Mouse (Mus musculus) left cerebral cortex, adult 8-10 months (tissue): Measurements from ENCODE around the gene Gm10283. TPM values are rescaled to one million over a fixed set of nuclear protein-coding genes. Genes with fewer than 3 reads are reported as not detected.
"Not testable (repeated sequence)": the region's sequence is repeated elsewhere in the genome, so short reads cannot be mapped to it uniquely, and the experiment has no call there.

ENCODE experiments used
- DNase-seq, 2 experiments: peaks; one replicate each; pipeline ENCODE4 v3.0.0; 2022; ENCODE audit warnings: low spot score in 2 of 2
- total RNA-seq, 4 experiments: library from RNA; stranded (reverse); gene quantifications; 2 replicates each; pipeline ENCODE4 v1.2.4; 2022

The Gm10283 gene
- not detected for total RNA-seq

DNA sequence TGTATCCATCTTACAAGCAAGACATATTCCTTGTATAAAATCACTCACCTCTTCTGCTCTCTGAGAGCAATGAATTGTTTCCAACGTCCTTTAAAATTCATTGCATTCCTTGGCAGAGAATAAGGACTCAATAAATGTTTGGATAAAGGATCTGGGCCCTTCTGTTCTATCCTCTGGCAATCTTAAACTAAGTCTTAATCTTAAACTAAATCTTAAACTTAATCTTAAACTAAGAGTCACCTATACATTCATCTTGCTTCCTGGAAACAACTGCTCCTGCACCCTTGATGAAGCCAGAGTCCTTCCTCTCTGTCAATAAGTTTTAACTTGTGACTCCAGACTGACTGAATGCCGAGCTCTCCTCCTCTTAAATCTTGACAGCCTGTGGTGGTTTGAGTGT lies at the start of gene Gm10283:
TSS of gene Gm10283 (minus strand) at position 101 of the 400 bp plus-strand sequence.
- DNase-seq, result no peak

GRCm38 (mm10) chr8:60534945-60535344 lies 31.9 kb upstream of the Gm10283 start:
- DNase-seq, result no peak

DNA sequence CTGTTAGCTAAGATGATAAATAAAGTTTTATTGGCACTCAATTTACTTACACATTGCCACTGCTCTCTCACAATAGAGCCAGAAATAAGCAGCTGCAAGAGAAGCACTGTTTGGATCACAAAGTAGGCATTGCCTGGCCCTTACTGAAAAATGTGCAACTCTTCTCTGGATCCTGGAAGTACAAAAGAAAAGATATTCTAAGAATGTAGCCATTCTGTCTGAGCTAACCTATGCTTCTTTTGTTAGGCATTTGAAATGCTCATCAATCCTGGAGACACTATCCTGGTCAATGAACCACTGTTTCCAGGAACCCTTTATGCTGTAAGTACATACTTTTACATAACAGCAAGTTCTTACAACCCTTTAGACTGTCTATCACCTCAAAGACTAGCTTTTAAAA lies 15.3 kb upstream of the Gm10283 start:
- no peak for DNase-seq

DNA sequence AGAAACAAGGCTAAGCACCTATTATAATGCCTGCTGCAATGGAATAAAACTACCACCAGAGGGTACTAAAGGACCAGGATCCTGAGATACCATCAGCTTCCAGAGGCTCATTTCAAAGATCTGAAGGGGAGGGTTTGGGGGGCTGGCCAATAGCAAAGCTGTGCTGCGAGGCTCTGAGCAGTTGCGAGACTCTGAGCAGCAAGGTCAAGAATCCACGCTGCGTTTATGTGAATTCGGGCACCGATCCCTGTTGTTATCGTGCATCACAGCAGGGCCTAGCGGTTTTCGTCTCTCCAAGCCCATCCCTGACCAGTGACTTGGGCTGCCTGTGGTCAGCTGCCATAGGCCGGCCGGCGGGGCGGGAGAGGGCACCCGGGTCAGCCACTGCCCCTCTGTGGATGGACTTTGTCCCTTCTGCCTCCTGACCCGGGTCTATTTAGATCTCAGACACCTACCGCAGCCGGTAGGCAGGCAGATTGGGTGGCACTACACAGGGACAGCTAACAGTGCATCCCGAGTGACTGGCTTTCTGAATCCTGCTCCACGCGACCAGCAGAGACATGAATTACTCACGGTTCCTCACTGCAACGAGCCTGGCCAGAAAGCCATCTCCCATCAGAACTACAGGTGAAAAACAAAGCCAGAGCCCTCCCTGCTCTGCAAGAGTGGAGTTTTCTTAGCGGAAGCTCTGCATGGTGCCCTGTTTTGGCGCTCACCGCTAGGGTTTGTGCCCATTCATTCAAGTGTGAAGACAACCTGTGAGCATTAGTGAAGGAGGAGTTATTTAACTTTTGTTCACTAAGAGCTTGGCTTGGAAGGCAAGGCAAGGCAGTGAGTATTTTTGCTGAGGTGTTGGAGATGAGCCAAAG lies 2.9 kb upstream of the Gm10283 start, which contains the start of gene Aadat:
TSS of gene Aadat (plus strand) at position 280 of the 869 bp plus-strand sequence.
- peak; percentile 51 to 70 for DNase-seq

DNA sequence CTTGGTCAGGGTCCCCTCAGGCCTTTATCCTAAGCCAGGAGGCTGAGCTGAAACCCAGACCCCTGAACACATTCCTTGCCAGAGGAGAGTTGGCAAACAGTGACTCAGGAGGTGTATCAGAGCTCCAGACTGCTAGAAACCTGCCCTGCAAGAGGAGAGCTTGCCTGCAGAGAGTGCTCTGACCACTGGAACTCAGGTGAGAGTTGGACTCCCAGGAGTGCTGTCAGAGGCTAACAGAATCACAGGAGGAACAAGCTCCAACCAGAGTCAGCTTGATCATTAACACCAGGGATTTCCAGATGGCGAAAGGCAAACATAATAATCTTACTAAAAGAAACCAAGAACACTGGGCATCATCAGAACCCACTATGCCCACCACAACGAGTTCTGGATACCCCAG lies 8.0 kb downstream of the Gm10283 start:
- DNase-seq, result not testable (repeated sequence)

GRCm38 (mm10) chr8:60494606-60495005 lies 8.4 kb downstream of the Gm10283 start:
- DNase-seq, result no peak

DNA sequence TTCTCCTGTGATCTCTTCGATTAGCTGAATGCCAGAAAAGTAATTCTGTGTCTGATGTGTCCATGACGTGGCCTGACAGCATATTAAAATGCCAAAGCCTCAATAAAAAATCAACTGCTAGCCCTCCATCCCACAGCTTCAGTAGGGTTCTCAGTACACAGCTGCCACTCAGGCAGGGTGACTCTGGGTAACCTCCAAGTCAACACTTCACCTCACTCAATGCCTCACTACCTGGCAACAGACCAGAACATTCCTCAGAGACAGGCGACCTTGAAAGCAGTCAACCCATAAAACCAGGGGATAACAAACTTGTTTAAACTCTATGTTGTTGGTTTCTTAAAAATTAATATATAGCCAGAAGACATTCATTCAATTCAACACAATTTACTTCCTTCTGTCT lies 10.5 kb downstream of the Gm10283 start:
- no peak for DNase-seq

GRCm38 (mm10) chr8:60491871-60492270 lies 11.1 kb downstream of the Gm10283 start:
- DNase-seq, result no peak

GRCm38 (mm10) chr8:60490147-60490546 lies 12.9 kb downstream of the Gm10283 start:
- DNase-seq, result no peak

GRCm38 (mm10) chr8:60466686-60467335 lies 36.2 kb downstream of the Gm10283 start:
- peak; percentile 34 to 62 for DNase-seq

DNA sequence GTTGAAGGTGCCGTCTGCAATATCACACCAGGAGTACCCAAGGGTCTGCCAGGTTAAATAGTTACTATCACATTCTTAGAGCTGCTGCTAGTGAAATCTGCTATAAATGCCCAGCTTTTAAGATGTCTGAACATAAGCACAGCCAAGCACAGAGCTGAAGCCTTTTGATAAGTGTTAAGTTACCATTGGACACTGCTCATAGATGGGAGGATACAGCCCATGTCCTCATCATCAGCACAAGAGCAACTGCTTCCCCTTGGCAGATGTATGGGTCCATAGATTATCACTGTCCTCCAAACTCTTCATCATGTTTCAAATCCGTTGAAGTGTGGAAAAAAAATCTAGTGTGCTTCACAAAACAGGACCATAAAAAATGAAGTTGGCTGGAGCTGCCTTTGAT lies 53.7 kb downstream of the Gm10283 start:
- DNase-seq, result no peak

DNA sequence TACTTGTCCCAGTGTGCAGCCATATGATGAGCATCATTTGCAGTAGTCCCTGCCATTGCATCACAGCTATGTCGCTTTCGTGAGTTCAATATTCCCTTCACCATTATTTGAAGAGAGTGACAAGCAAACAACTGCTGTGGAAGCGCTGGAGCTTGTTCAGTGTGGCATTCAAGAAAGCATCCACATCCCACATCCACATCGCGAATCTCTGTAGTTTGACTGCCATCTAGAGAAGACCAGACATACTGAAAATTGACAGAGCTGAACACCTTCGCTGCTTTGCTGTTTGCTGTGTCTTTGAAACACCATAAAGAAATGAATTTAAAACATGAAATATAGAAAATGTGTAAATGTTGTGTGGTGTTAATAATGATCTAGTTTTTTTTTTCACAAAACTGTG lies 58.0 kb downstream of the Gm10283 start:
- DNase-seq, result peak in 1 of 2 experiments; percentile 13

DNA sequence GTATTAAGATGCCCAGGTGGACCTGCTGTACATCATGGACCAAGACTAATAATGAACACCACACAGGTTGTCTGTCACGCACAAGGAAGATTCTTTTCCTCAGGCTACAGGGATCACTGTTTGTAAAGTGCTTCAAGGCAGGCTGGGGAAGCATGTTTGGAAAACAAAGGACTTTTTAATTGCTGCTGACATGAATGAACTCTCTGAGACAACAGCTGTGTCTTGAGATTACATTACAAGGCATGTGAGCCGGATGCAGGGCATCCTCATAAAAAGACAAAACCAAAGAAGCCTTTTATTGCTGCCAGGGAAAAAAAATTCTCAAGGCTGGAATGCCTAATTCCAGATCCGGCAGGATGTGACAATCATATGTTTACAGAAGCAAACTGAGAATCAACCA lies 64.4 kb downstream of the Gm10283 start:
- DNase-seq, result no peak

GRCm38 (mm10) chr8:60436872-60437271 lies 66.1 kb downstream of the Gm10283 start:
- DNase-seq, result no peak

DNA sequence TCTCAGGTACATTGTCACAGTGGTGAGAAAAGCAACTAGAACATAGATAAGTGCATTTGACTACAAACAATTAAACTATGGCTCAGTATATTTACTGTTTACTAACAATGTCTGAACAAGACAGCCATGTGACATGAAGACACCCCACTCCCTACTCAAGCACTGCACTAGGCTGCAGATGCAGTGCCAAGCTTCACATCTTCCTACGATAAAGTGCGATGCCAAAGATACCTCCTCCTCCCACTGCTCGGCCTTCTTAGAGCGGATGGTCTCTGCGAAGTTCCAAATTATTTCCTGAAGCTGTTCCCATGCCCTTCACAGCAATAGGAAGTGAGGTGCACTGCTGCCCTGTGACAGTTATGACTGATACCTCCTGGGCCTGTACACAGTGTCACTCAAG lies 70.3 kb downstream of the Gm10283 start:
- no peak for DNase-seq

GRCm38 (mm10) chr8:60406358-60406757 lies 96.6 kb downstream of the Gm10283 start:
- DNase-seq, result no peak

- DNase-seq, result no peak
Measured at GRCm38 (mm10) chr8:60404994-60405548, 97.9 kb downstream of the Gm10283 start.

- no peak for DNase-seq
Measured at GRCm38 (mm10) chr8:60393675-60394074, 109.3 kb downstream of the Gm10283 start.

- DNase-seq, result no peak
Measured at GRCm38 (mm10) chr8:60386589-60386988, 116.4 kb downstream of the Gm10283 start.
